Mouse (Mus musculus): Measurements from ENCODE around the gene Zfp423.

Zfp423 gene

DNA sequence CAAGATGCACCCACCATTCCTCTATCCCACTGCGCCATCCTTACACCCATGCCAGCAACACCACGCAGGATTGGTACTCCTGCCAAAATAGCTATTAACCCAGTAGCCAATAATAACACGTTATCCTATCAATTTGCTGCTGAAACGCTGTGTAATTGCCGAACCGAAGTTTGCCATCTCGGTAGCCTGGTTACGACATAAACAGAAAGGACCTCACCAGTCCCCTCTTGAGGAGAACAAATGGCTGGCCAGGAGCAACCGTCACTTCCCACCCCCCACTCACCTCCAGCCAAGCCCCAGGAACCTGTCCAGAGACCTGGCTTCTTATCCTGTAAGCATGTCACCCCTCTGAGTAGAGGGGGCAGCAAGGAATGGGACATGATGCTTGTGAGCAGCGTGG, 156.0 kb downstream of the Zfp423 start:
- WGBS: 73% methylated on average over 10 of the region's 10 CpGs

DNA sequence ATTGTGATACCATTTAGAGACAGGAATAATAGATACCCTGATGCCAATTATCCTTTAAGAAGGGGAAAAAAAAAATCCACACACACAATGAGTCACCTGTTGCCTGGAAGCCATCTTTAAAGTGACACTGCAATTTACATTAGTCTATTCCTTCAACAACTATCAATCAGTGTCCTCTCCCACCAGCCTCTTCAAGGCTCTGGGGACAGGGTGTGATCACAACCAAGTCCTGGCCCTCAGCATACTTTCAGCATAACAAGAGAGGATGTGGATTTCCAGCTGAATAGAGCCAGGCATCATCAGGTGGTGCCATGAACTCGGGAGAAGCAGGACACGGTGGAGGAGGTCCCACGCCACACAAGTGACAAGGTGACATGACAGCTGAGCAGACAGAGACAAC, 156.8 kb downstream of the Zfp423 start:
- 75% methylated on average over 3 of the region's 3 CpGs for WGBS

DNA sequence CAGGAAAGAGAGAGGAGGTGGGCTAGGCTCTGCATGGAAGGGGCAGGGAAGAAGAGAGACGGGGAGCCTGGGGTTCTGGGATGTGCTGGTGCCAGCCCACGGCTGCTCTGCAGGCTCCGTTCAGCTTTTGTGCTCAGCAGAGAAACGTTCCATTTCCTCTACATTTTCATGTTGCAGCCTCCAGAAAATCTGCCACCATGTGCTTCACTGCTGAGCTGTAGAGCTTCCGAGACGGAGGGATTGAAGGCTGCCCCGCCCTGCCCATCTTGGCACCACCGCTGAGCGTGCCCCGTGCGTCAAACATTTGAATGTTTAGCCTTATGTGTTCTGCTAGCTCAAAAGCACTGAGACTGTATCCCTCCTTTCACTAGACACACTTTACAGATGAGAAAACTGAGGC, 159.3 kb downstream of the Zfp423 start:
- WGBS: 31% methylated on average over 11 of the region's 11 CpGs

DNA sequence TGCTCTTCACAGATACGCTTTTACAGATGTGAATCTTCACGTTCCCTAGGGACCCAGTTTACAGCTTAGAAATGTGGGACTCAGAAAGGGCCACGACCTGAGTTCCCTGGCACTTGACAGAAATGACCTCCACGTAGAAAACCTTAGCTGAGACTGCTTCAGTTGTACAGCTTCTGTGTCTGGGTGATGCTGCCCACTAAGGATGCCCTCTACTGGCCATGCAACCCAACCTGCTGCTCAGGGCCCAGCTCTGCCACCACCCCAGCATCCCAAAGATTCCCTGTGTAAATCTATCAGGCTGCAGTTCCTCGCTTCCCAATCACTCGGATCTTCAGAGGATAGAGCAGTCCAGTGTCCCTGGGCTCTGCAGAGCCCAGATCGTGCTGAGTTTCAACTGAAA, 163.2 kb downstream of the Zfp423 start:
- 82% methylated on average over 7 of the region's 7 CpGs for WGBS

DNA sequence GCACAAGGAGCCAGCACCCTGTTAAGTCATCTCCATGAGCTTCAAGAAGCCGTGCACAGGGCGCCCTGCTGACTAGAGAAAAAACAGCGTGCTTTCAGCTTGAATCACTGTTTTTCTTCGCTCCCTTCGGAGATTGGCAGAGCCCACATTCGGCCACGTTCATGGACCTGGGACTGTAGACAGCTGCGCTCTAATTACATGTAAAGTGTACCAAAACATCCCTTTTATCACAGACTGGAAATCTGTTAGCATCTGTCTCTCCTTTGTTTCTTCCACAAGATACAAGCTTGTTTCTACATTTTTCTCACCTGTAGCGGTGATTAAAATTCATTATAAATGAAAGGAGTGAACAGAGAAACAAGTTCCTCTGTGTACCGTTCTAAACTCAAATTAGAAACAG, 164.8 kb downstream of the Zfp423 start:
- WGBS: 67% methylated on average over 10 of the region's 10 CpGs

DNA sequence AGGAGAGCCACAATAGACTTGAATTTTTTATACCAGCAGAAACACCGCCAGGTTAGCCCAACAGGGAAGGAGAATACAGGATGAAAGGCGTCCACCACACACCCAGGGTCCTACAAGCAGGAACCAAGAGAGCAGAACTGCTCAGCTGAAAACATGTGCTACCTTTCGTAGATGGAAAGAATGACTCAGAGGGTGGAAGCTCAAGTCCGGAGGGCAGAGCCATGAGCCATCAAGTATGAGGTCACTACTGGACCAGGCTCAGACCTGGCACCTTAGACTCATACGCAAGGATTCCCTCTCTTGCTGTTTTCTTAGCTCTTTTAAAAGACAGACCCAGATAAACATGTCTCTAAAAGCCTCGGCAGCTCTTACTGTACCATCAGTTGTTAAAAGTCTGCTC, 168.3 kb downstream of the Zfp423 start:
- WGBS: 88% methylated on average over 6 of the region's 6 CpGs

DNA sequence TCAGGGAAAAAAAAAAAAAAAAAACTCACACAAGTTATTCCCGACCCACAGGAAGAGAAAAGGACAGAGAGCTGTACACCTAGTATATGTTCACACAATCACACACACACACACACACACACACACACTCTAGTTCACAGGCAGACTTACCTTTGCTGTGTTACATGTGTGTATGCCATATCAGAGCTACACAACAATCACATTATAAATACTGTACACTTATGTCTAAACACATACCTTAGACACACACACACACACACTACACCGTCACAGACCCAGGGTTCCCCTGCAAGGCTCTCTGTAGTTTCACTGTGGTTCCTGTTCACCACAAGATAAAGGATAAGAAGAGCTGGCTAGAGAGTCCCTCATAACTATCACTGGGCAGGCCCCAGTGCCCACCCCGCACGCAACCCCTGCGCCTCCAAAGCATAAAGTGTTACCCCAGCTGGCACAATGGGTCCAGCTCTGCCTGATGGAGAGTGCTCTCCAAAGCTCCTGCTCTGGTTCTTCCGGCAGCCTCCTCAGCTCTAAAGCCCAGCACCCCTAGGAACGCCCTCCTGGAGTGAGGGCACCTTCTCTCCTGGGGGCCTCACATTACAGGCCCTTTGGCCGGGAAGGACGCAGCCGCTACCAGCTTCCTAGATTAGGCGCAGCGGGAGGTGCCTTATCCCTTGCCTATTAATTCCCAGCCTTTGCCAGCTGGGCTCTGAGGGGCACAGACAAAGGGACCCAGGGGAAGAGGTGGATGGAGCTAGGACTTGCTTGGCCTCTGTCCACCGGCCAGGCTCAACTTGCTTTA, 174.6 kb downstream of the Zfp423 start:
- whole genome bisulfite sequencing: 88% methylated on average over 13 of the region's 13 CpGs

DNA sequence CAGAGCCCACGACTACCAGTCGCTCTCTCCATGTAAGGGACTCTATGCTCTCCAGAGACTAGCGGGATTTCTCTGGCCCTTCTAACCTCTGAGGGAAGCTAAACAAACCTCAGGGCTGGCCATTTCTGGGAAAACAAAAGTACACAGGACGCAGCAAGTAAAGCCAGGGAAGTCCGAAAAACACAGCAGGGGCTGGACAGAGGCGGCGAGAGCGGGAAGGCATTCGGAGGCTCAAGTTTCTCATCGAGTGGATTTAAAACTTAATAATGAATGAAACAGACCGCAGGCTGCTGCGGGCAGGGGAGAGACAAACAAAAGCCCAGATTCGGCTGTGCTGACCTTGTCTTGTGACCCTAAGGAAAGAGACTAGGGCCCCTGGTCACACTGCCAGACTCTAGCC, 175.2 kb downstream of the Zfp423 start:
- WGBS: 63% methylated on average over 13 of the region's 13 CpGs

DNA sequence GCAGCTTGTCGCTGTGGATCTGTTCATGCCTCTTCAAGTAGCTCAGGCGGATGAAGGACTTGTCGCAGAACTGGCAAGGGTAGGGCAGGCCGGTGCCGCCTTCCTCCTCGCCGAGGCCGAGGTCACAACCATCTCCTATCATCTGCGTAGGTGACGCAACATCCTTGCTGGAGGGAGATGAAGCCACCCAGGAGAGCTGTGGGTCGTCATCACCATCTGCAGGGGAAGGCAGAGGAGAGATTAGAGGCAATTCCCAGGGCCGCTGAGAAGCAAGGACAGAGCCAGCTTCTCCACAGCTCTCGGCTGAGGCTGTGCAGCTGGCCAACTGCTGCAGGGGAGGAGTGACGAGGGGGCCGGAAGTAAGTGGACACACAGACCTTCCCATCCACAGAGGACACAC, 176.2 kb downstream of the Zfp423 start:
- 79% methylated on average over 15 of the region's 15 CpGs for WGBS

DNA sequence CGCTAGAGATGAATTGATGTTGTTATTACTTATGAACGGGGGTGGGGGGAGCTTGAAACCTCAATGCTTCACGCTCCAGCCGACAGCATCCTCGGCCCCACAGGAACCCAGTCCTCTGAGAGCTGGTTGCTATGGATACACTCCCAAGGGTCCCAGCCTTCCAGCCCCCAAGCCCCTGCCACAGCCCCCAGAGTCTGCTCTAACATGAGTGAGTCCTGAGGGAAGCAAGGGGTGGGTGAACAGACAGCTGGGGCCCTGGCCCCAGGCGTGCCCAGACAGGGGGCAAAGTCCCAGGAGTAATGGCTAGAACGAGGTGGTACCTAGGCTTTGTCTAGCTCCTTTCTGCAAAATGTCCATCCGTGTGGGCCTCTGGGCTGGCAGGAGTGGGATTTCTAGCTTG, 181.8 kb downstream of the Zfp423 start:
- 74% methylated on average over 8 of the region's 8 CpGs for WGBS

DNA sequence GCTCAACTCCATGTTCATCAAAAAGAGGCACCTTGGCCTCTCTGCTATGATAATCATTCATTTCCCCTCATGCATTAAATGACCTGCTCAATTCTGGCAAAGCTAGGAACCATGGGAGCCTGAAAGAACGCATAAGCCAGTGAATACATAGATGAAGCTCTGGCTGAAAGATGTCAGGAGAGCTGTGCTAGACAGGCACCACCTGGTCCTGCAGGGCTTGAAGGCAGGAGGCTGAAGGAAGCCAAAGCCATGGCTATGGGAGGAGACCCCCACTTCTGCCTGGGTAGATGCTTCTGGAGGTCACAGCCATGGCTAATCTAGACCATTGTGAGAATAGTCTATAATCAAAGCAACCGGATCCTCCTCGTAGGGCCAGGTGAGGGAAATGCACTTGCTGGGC, 183.5 kb downstream of the Zfp423 start:
- 94% methylated on average over 3 of the region's 3 CpGs for WGBS

DNA sequence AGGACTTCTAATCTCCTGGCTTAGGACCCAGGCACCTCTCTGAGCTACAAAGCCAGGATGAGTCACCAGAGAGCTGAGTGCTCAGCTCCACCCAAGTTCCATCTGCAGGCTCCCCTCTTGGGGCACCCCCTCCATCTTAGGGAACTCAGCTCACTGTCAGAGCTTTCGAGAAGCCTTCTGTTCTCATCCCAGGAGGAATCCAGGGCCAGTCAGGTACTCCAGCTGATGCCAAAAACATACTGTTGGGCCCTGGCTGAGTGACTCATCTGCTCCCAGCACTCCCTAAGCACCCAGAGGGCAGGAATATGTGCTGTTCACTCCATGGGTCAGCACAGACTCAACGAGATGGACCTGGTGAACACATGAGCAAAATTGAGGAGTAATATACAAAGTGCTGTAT, 184.4 kb downstream of the Zfp423 start:
- WGBS: 70% methylated on average over 2 of the region's 2 CpGs

DNA sequence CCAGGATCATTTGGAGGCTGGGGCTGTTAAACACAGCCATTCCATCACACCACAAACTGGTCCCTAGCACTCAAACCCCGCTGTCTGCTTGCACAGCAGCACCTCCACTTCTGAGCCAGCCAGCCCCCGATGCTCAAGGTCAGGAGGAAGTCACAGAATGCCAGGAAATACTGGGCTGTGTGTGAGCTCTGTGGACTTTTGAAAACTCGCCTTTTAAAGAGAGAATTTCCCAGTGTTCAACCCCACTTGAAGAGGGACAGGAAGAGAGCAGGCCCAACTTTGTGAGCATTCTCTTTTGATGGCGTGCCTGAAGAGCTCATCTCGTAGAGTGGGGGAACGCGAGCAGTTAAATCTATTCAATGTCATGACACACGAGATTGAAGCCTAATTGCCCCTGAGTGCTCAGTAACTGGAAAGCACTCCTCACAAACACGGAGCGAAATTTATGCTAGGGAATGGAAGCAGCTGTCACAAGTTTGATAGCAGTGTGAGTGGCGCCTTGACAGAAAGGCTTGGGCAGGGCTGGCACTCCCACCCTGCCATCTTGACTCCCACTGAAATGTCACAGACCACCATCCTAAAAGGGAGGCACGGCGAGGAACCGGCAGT, 186.4 kb downstream of the Zfp423 start:
- WGBS: 75% methylated on average over 14 of the region's 14 CpGs

DNA sequence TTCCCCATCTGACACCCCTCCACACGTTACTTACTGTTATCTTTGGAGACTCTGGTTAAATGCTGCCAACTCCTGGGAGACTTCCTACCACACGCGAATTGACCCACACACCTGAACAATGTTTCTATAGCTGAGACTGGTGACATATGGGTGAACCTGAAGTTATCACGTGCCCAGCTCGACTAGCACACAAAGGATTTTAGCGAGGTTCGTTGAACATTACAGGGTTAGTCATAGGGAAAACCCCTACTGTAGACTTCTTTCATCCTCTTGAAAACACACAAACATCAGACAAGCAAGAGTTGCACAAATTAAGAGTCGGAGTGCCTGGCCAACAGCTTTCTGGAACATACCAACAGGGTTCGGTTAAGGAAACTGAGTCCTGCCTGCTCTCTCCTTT, 191.5 kb downstream of the Zfp423 start:
- WGBS: 75% methylated on average over 9 of the region's 9 CpGs

DNA sequence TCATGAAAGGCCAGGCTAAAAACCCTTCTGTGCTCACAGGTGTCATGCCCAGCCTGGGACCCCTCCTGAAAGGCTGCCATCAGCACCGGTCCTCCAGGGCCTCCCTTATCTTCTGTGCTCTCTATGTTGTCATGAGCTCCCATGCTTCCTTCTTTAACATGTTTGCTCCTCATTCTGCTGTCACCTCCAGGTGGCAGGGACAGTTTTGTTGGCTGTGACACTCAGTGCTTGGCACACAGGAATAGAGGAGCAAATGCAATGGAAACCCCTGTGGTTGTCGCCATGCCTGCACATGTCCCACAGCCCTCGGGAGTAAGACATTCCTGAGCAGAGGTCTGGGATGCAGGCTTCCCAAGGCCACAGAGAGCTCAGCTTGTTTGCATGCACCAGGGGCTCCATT, 194.1 kb downstream of the Zfp423 start:
- WGBS: 90% methylated on average over 3 of the region's 3 CpGs

DNA sequence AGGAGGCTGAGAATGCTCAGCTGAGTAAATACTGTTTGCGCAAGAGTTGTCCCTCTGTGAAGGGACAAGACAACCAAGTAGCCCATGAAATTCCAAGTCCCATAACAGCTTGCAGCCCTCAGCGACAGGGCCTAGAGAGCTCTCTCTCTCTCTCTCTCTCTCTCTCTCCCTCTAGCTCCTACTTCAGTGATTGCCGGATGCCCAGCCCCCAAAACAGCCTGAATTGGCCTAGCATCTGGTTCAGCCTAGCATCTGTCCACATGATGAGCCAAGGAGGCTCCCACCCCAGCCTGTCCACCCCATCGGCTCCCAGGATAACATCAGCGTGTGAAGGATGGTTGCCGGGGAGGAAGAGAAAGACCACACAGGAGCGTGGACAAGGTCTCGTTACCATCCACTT, 200.6 kb downstream of the Zfp423 start:
- WGBS: 78% methylated on average over 8 of the region's 8 CpGs

DNA sequence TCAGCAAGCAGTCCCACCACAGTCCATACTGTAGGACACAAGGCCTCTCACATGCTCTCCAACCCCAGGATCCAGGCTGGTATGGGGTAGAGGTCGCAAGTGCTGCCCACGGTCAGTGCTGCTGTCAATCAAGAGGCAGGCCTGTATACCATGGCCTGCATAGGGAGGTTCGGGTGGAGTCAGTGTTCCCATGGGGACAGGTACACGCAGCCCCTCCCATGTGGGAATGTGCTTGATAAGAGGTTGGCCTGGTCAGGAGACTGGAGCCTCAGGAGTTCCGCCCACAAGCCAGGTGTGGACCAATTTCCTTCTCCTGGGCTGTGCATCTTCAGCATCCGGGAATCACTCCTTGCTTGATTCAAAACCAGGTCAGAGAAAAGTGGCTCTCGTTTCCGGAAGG, 204.5 kb downstream of the Zfp423 start:
- WGBS: 87% methylated on average over 8 of the region's 8 CpGs

DNA sequence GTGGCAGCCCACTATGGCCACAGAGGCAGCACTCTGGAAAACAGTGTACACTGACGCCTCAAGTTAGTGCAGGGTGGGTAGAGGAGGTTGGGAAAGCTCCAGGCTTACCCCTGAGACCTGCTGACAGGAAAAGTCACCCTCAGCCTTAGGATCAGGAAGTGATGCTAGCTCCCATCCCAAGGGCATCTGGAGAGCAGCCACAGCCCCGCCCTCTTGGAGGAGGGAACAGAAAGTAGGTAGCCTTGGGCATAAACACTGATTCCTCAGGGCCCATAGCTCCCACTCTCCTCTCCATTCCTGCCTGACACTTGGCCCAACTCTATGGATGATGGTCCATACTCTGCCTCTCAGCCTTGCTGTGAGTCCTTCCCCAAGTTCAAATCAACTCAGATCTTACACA, 205.8 kb downstream of the Zfp423 start:
- WGBS: 85% methylated on average over 2 of the region's 2 CpGs

DNA sequence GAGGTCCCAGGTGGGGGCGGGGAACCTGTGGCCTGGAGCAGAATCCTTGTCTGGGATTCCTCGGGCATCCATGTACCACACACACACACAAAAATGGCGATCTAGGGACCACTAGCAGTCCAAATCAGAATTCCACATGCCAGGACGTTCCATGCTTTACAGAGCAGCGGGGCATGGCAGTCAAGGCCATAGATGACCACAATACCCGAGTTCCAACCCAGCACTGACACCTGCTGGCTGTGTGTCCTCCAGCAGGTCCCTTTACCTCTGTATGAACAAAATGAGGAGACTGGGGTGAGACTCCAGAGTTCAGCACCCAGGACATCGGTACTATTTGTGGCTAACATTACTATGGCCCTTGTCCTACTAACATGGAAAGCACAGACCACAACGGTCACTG, 206.2 kb downstream of the Zfp423 start:
- WGBS: 80% methylated on average over 8 of the region's 8 CpGs

DNA sequence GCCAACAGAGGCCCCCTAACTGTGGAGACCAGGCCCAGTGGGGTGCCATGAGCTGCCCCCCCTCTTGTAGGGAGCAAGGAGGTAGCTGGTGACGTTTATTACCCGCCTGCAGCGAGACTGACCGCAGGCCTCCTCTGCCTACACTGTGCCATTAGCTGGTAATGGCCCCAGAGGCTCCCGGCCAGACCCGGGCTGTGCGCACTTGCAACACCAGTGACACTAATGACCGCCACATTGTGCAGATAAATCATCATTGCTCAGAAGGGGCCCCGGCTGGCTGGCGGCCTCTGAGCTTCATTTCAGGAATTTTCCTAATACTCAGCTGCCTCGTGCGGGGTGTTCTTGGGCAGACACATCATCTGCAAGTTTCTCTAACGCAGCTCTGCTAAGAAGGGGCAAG, 206.7 kb downstream of the Zfp423 start:
- 94% methylated on average over 13 of the region's 13 CpGs for WGBS

DNA sequence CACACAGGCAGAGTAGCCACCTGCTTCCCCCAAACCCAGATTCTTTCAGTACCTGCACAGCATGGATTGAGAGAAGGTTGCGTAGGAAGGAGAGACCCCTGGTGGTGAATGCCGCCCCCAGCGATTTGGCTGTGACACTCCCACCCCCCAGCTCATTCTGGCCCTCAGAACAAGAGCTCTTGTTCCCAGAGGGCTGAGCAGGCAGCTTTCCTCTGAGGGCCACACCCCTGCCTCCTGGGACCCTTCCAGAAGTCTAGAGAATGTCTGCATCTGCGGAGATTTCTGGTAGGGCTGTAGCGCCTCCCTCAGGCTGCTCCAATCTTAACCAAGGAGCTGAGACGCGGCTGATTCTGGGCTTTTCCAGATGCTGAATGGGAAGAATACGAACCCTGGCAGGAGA, 211.8 kb downstream of the Zfp423 start:
- 62% methylated on average over 8 of the region's 8 CpGs for WGBS

DNA sequence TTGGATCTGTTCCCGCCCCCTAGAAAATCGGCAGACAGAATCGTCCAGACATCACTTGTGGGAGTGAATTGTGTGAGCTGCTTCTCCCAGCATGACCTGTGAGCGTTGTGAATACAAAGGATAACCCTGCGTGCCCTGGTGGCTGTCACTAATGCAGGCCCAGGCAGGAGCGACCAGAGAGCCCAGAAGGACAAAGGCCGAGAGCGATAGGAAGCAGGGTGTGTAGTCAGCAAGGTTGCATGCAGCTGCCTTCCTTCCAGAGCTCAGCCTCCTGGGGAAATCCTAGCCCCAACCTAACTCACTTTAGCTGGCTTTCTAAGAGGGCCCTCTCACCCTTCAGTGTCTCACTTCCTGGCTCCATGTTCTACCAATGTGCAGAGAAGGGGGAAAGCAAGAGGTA, 212.3 kb downstream of the Zfp423 start:
- WGBS: 66% methylated on average over 8 of the region's 8 CpGs

DNA sequence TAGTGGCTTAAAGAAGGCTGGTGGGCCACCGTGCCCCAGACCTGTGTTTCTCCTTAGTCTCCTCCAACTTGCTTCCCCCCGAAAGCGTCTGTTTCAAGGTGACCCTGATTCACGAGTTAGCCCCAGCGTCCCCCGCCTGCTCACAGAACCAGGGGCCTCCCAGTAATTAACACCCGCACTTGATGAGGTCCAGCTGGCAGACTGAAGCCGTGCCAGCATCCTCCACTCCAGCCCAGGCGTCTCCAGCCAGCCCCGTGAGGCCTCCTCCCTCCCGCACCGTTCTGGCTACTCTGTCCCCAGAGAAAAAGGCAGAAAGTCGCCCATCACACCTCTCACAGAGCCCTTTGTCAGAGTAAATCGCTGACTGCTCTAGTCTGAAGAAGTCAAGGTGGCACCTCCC, 213.3 kb downstream of the Zfp423 start:
- WGBS: 55% methylated on average over 14 of the region's 14 CpGs
